8 mouse cellular contexts compared by ENCODE assay signal in genomic region chr11:84661981-84662380, GRCm38 (mm10).
DNase-seq lines count a peak whose midpoint lies in the region; ATAC-seq and TF ChIP-seq lines count a peak whose summit lies in the region.
"Had no signal": no experiment of that assay in that cellular context is flagged by ENCODE, and none has a peak within 500 bp of the region (broad histone marks: within the 10 kb centered on the region; RNA-seq: fewer than 3 reads in every experiment).

No protein-coding gene starts in this region.

- no peak overlapping the region for H3K4me2 ChIP-seq in midbrain, embryonic 11.5 days
- no peak overlapping the region for H3K4me2 ChIP-seq in midbrain, embryonic 13.5 days (replicated peaks)
- H3K4me2 ChIP-seq in myocyte (ENCODE audit: low read depth): no peak overlapping the region

- H3K4me3 ChIP-seq in midbrain, embryonic 11.5 days (ENCODE audit: low read depth, low read length): no peak overlapping the region
- H3K4me3 ChIP-seq in midbrain, embryonic 13.5 days (replicated peaks): no peak overlapping the region
- no peak overlapping the region for H3K4me3 ChIP-seq in myocyte

- no peak overlapping the region for H3ac ChIP-seq in myocyte (ENCODE audit: control insufficient read depth, insufficient read length)

- DNase-seq in midbrain, embryonic 11.5 days (ENCODE audit: low spot score, missing footprints): peak; percentile 97
- peak; percentile 14 for DNase-seq in adrenal gland, adult 8-10 months
- peak; percentile 86 for DNase-seq in forelimb bud, embryonic 11.5 days (ENCODE audit: low read depth, low spot score)
- DNase-seq in MN1 (ENCODE audit: low spot score): no peak
- DNase-seq in left cerebral cortex, postnatal 36 days (ENCODE audit: low spot score in 2 of 2): no peak

- 0 out of 2 replicates have a peak, but pooled peaks cover 2% of the 10 kb centered on the region for H3K27me3 ChIP-seq in midbrain, embryonic 11.5 days (ENCODE audit: control insufficient read depth, insufficient read depth, low read length)
- H3K27me3 ChIP-seq in midbrain, embryonic 13.5 days: peaks cover 35% of the 10 kb centered on the region
- peaks cover 3% of the 10 kb centered on the region for H3K27me3 ChIP-seq in myocyte (ENCODE audit: control insufficient read depth, insufficient read depth, insufficient read length)

- no peak overlapping the region for H3K27ac ChIP-seq in midbrain, embryonic 11.5 days (ENCODE audit: low read depth, low read length)
- no peak overlapping the region for H3K27ac ChIP-seq in midbrain, embryonic 13.5 days
- H3K27ac ChIP-seq: macrophage had no signal

- H3K79me2 ChIP-seq in myocyte (ENCODE audit: control insufficient read depth, insufficient read depth): no peaks in the 10 kb centered on the region

- no peaks in the 10 kb centered on the region for H3K9me3 ChIP-seq in midbrain, embryonic 11.5 days (ENCODE audit: control insufficient read depth, low read length)
- no peaks in the 10 kb centered on the region for H3K9me3 ChIP-seq in midbrain, embryonic 13.5 days

- peaks cover 7% of the 10 kb centered on the region for H3K4me1 ChIP-seq in midbrain, embryonic 11.5 days (ENCODE audit: control insufficient read depth, insufficient read depth, low read length)
- H3K4me1 ChIP-seq in midbrain, embryonic 13.5 days (replicated peaks): peaks cover 20% of the 10 kb centered on the region

- no peak for ATAC-seq in midbrain, embryonic 11.5 days (ENCODE audit: low FRiP score)
- ATAC-seq in midbrain, embryonic 13.5 days: no peak

- no peak for TF ChIP-seq POLR2A in myocyte (IDR thresholded peaks at IDR 0.05; ENCODE audit: insufficient read length, low read depth)

- 16% methylated on average over 7 of the region's 7 CpGs for WGBS in midbrain, embryonic 11.5 days
- 12% methylated on average over 7 of the region's 7 CpGs for WGBS in midbrain, embryonic 13.5 days

- intact Hi-C loops in left cerebral cortex, postnatal 36 days (cut with DNase I): no loop called here

- no peaks in the 10 kb centered on the region for H3K36me3 ChIP-seq in midbrain, embryonic 11.5 days (ENCODE audit: control insufficient read depth, insufficient read depth, low read length)
- H3K36me3 ChIP-seq in midbrain, embryonic 13.5 days: no peaks in the 10 kb centered on the region
- H3K36me3 ChIP-seq in myocyte (ENCODE audit: control insufficient read depth, insufficient read depth): no peaks in the 10 kb centered on the region

- H3K9ac ChIP-seq in midbrain, embryonic 11.5 days (ENCODE audit: low read length): no peak overlapping the region
- H3K9ac ChIP-seq in midbrain, embryonic 13.5 days (replicated peaks): no peak overlapping the region

TF ChIP-seq in myocyte, 11 proteins besides CTCF, POLR2A, EP300 and RAD21:
- no peak for TF ChIP-seq TCF3 (IDR thresholded peaks at IDR 0.05; ENCODE audit: insufficient read length, low read depth)
- no peak for TF ChIP-seq TCF12 (IDR thresholded peaks at IDR 0.05; ENCODE audit: insufficient read depth, poor library complexity, severe bottlenecking)
- peak; percentile 81 for TF ChIP-seq REST (IDR thresholded peaks at IDR 0.05; ENCODE audit: insufficient read depth, insufficient read length)
- TF ChIP-seq USF1 (IDR thresholded peaks at IDR 0.05; ENCODE audit: low read depth): no peak
- no peak for TF ChIP-seq CEBPB (IDR thresholded peaks at IDR 0.05; ENCODE audit: insufficient read depth, poor library complexity, severe bottlenecking)
- TF ChIP-seq MAX (IDR thresholded peaks at IDR 0.05; ENCODE audit: low read depth): no peak
- no peak for TF ChIP-seq MYOG (IDR thresholded peaks at IDR 0.05; ENCODE audit: control insufficient read depth in 1 of 3, insufficient read depth in 1 of 3, insufficient read length in 2 of 3, low read depth in 2 of 3)

Comparison
In these comparisons a context has a peak if more than half of its experiments do, and no peak if none do; other contexts are left out.
1. DNase-seq: peak in midbrain, embryonic 11.5 days (single experiment), adrenal gland, adult 8-10 months (single experiment) and forelimb bud, embryonic 11.5 days (single experiment); none in MN1 (single experiment) and left cerebral cortex, postnatal 36 days (0 of 2).